Mouse (Mus musculus): Measurements from ENCODE around the gene Olfr1219.

Olfr1219 gene

DNA sequence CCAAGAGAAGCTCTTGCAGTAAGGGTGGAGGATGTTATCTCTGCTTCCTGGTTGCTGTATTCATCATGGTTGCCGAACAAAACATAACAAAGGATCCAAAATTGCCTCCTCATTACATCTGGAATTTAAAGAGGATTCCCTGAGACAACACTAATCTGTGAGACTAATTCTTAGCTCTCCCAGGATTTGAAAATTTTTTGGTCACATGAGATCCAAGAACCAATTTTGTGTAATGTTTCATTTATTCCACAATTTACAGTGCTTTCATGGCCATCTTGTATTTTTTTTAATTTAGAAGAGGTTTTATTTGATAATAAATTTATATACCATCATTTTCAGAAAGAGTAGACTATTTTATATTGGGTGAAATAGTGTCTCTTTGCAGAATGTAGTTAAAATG lies at the start of gene Olfr1219:
Olfr1219 (minus strand) TSS at position 101 of the 400 bp plus-strand sequence.
- no peak for DNase-seq

DNA sequence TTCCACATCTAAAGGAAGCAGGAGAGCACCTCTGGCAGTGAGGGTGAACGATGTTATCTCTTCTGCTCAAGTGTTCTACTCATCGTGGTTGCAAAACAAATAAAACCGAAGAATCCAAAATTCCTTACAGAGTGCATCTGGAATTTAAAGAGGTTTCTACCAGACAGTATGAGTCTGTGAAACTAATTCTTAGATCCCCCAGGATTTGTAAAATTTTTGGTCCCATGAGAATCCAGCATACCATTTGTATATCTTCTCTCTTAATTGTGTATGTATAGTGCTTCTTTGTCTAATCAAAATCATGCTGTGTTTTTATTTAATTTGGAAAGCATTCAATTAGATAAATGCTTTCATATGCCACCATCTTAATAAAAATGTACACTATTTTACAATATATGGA lies 49.6 kb upstream of the Olfr1219 start, which contains the start of gene Olfr1222:
Olfr1222 (minus strand) TSS at position 101 of the 400 bp plus-strand sequence.
- no peak for DNase-seq

DNA sequence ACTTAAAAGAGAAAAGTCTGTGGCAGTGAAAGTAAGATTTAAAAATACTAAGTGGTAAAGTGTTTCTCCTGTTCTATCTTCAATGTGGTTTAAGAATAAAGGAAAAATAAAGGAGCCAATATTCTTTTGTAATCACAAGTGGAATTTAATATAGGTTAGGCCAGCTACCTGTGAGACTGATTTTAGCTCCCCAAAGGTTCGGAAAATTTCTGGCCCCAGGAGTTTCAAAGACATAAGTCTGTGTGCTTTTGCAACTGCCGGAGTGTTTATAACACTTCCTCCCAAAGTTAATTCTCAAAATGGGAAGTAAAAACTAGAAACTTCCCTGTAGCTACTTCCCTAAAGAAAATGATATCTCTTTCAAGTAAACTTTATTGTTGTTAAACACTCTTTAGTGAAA lies 33.9 kb upstream of the Olfr1219 start, which contains the start of gene Olfr1221:
Olfr1221 (minus strand) TSS at position 101 of the 400 bp plus-strand sequence.
- DNase-seq, result no peak

DNA sequence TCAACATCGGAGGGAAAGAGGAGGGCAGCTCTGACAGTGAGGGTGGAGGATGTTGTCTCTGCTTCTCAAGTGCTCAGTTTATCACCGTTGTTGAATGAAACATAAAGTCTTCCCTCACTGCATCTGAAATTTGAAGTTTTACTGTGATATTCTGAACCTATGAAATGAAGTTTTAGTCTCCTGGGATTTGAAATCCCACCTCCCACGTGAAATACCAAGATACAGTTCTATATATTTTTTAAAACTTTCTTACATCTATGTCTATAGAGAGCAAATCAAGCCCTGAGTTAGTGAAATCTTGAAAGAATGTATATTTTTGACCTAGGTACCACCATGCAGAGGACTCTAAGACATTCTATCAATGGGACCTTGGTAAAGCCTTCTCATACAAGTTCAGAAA lies 23.4 kb upstream of the Olfr1219 start, which contains the start of gene Olfr1220:
Olfr1220 (minus strand) TSS at position 101 of the 400 bp plus-strand sequence.
- no peak for DNase-seq

DNA sequence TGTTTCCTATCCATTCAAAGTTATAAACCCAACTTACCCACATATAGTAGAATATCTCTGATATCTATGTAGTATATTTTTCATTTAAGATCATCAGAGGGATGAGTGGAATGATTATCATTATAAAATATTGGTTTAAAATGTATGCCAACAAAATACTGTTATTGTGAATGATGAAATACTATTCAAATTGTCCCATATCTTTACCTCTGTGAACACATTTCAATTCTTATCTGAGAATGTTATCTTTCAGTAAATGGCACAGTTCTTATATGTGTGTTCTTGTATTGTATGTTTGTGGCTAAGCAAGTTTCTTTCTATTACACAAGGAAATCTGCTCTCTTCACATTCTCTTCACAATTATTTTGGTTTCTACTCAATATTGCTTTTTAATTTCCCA lies 22.3 kb upstream of the Olfr1219 start:
- no peak for DNase-seq

DNA sequence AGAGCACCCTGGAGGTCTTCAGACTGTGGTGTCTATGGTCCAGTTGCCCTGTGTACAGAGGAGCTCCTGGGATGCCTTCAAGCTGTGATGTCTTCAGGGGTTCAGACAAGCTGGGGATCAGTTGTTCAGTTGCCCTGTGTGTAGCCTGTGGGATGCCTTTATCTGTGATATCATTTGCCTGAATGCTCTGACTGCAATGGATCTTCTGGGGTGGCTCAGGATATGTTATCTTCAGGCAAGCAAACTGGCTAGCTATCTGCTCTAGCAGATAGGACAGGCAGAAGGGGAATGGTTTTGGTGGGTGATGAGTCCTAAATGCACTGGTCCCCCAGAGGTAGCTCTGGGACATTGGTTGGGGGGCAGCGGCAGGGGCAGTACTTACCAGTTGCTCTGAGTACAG lies 10.5 kb upstream of the Olfr1219 start:
- no peak for DNase-seq

DNA sequence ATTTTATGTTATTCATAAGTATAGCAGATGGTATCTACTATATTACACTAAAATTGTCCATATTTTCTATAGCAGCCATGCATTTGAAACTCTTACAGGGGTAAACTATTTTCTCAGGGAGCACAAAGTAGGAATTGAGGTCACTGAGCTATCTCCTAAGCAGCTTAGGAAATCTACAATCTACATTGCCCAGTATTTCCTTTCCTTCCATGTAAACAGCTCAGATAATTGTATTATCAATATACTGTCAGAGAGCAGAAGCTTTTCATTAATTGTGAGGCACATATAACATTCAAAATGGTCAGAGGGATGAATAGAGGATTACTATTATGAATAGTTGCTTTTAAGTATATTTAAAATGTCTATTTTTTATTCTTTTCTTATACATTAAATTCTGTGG lies 1.8 kb downstream of the Olfr1219 start:
- DNase-seq, result no peak

DNA sequence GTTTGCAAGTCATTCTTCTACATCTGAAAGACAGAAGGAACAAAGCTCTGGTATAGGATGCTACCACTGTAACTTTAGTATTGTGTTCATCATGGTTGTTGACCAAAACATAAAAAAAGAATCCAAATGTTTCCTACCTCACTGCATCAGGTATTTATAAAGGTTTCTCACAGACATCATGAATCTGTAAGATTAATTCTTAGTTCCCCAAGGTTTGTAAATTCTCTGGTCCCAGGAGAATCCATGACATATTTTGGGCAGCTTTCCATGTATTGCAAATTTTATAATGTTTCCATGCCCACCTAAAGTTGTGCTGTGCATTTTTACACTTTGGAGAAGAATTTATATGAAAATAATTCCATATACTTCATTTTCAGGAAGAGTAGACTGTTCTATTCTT lies 22.2 kb downstream of the Olfr1219 start, which contains the start of gene Olfr1218:
Olfr1218 (minus strand) TSS at position 101 of the 400 bp plus-strand sequence.
- DNase-seq, result no peak

DNA sequence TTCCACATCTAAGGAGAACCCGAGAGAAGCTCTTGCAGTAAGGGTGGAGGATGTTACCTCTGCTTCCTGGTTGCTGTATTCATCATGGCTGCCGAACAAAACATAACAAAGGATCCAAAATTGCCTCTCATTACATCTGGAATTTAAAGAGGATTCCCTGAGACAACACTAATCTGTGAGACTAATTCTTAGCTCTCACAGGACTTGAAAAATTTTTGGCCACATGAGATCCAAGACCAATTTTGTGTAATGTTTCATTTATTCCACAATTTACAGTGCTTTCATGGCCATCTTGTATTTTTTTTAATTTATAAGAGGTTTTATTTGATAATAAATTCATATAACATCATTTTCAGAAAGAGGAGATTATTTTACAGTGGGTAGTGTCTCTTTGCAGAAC lies 51.3 kb downstream of the Olfr1219 start, which contains the start of gene Olfr1217:
Olfr1217 (minus strand) TSS at position 101 of the 400 bp plus-strand sequence.
- no peak for DNase-seq

Data from thymus, postnatal 25 days (tissue).